Mouse (Mus musculus): ENCODE results near the gene AU021092. TPM values are rescaled to one million over a fixed set of nuclear protein-coding genes. Genes with fewer than 3 reads are reported as not detected.
"Not testable (repeated sequence)": the region's sequence is repeated elsewhere in the genome, so short reads cannot be mapped to it uniquely, and the experiment has no call there.

Gene AU021092
- polyA plus RNA-seq, 1 experiment from 2014 or later: 9.8 TPM

DNA sequence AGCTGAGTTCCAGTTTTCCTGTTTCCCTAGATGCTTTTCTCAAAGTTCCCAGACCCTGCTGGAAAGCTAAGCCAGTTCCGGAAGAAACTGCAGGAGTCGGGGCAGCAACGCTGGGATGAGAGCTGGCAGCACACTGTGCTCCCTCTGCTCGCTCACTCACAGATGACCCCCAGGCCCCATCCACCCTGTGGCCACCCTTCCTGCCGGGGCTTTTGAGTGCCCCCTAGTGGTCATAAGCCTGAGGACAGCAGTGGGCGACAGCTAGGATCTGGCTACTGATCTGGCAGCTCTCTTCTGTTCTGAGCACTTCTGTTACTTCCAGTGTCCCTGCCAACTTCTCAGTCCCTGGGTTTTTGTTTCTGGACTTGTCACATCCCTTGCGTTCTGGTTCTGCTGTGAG is 22.3 kb upstream of the AU021092 start:
- Histone ChIP-seq H3K4me1 (ENCODE audit: insufficient read depth, low read length) (no peaks in the 10 kb centered on the region), H3K27ac (ENCODE audit: low read length) (no peak overlapping the region), H3K27me3 (ENCODE audit: insufficient read depth, low read length) (no peaks in the 10 kb centered on the region), H3K36me3 (ENCODE audit: insufficient read depth, low read length) (peaks cover 60% of the 10 kb centered on the region), H3K4me2 (replicated peaks; ENCODE audit: low read depth, low read length) (no peak overlapping the region), H3K9ac (replicated peaks; ENCODE audit: low read length) (no peak overlapping the region), H3K4me3 (ENCODE audit: low read length) (no peak overlapping the region), H3K9me3 (ENCODE audit: low read length) (no peaks in the 10 kb centered on the region)
- WGBS: 31% methylated on average over 7 of the region's 7 CpGs
- no peak; the same call in 1 of the 2 replicates for ATAC-seq (ENCODE audit: low FRiP score, low TSS enrichment)

DNA sequence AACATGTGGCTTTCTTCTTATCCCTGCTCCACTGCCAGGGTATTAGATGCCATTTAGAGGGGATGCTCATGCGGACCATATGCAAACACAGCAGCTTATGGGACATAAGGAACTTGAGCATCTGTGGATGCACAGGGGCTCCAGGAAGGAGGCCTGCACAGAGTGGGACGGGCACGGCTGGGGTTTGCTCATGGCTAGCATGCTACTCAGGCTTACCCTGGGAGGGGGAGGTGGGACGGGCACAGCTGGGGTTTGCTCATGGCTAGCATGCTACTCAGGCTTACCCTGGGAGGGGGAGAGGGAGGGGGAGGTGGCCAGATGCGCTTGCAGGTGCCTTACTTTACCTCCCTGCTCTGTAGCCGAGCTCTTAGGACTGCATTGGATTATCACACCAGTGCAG is 20.8 kb upstream of the AU021092 start:
- Histone ChIP-seq H3K27me3 (ENCODE audit: insufficient read depth, low read length) (no peaks in the 10 kb centered on the region), H3K4me2 (replicated peaks; ENCODE audit: low read depth, low read length) (no peak overlapping the region), H3K27ac (ENCODE audit: low read length) (no peak overlapping the region), H3K9ac (replicated peaks; ENCODE audit: low read length) (no peak overlapping the region), H3K36me3 (ENCODE audit: insufficient read depth, low read length) (peaks cover 57% of the 10 kb centered on the region), H3K4me1 (ENCODE audit: insufficient read depth, low read length) (no peaks in the 10 kb centered on the region), H3K4me3 (ENCODE audit: low read length) (no peak overlapping the region), H3K9me3 (ENCODE audit: low read length) (no peaks in the 10 kb centered on the region)
- ATAC-seq (ENCODE audit: low FRiP score, low TSS enrichment): no peak
- WGBS: 89% methylated on average over 6 of the region's 6 CpGs

DNA sequence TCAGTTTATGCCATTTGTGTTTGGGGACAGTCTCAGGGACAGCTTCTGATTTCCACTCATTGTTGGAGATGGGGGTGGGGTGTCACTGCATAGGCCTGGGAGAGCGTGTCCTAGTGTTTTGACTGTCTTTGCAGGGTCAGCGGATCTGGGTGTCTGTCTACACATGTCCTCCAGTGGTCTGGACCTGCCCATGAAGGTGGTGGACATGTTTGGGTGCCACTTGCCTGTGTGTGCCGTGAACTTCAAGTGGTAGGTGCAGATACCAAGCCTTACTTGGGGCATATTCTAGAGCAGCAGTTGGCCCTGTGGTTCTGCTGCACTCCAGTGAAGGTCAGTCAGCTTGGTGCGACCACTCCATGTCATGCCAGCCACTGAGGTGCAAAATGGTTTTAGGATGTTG is 20.3 kb upstream of the AU021092 start:
- Histone ChIP-seq H3K4me2 (replicated peaks; ENCODE audit: low read depth, low read length) (no peak overlapping the region), H3K9me3 (ENCODE audit: low read length) (no peaks in the 10 kb centered on the region), H3K4me3 (ENCODE audit: low read length) (no peak overlapping the region), H3K27ac (ENCODE audit: low read length) (no peak overlapping the region), H3K9ac (replicated peaks; ENCODE audit: low read length) (no peak overlapping the region), H3K27me3 (ENCODE audit: insufficient read depth, low read length) (no peaks in the 10 kb centered on the region), H3K36me3 (ENCODE audit: insufficient read depth, low read length) (peaks cover 52% of the 10 kb centered on the region), H3K4me1 (ENCODE audit: insufficient read depth, low read length) (no peaks in the 10 kb centered on the region)
- 82% methylated on average over 4 of the region's 4 CpGs for WGBS
- no peak for ATAC-seq (ENCODE audit: low FRiP score, low TSS enrichment)

DNA sequence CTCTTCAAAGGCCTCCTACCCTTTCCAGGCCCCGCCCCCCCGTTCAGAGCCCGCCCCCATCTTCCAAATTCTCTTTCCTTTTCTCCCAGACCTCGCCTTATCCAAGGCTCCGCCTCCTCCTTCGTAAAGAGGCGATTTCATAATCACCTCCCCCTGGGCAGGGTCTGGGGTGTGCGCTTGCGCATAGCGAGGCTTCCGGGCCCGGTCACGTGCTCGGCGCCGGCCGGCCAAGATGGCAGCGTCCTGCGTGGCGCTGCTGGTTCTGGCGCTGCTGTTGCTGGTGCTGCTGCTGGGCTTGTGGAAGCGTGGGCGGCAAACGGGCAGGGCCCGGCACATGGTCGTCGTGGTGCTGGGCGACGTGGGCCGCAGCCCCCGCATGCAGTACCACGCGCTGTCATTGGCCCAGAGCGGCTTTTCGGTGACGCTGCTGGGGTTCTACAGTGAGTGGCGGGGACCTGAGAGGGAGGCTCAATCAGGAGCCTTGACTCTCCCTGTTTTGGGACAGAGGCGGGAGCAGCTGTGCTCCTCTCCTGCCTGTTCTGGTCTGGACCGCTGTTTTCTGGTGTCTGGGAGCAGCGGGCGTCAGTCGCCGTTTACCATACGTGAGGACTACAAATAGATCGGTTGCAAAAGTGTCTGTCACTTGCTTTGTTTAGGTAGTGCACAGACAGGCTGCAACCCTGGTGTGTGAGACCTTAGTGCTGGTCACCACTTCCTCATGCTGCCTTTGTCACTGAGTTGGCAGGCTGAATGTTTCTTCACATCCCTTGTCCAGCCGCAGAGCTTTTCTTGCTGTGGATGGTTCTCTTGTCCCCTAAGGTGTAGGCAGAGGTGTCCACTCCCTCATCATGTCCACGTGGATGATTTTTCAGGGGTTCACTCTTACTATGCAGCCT is 11.6 kb upstream of the AU021092 start, which contains the start of gene Alg1:
Gene Alg1 (plus strand): TSS at position 204 of the 896 bp plus-strand sequence.
- H3K9ac ChIP-seq (replicated peaks; ENCODE audit: low read length): peak within 1 kb of the TSS; percentile 78
- H3K4me1 ChIP-seq (ENCODE audit: insufficient read depth, low read length): peaks cover 7% of the 10 kb centered on the region
- ATAC-seq (ENCODE audit: low FRiP score, low TSS enrichment): peak; percentile 97
- no peaks in the 10 kb centered on the region for H3K9me3 ChIP-seq (ENCODE audit: low read length)
- peak within 1 kb of the TSS; percentile 89 for H3K4me3 ChIP-seq (ENCODE audit: low read length)
- H3K4me2 ChIP-seq (replicated peaks; ENCODE audit: low read depth, low read length): peak within 1 kb of the TSS; percentile 88
- H3K27ac ChIP-seq (ENCODE audit: low read length): peak within 1 kb of the TSS; percentile 17; the same call in 1 of the 2 replicates
- 2% methylated on average over 47 of the region's 47 CpGs for WGBS
- 0 out of 2 replicates have a peak, but pooled peaks cover 3% of the 10 kb centered on the region for H3K36me3 ChIP-seq (ENCODE audit: insufficient read depth, low read length)
- H3K27me3 ChIP-seq (ENCODE audit: insufficient read depth, low read length): no peaks in the 10 kb centered on the region

DNA sequence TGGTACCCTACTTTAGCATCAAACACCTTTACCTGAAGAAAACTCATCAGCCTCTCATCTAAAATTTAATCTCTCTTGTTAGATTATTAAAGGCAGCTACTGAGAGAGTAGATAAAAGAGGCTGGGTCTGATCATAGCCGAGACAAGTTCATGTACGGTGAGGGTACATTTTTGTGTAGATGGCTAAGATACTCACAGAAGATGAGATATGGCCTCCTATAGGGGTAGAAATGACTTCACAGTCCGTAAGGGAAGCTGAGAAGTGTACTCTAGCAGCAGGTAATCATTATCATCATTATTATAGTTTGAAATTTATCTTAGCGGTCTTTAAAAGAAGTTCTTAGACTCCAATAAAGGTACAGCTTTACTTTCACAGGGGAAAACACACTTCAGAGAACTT is 10.9 kb upstream of the AU021092 start:
- no peaks in the 10 kb centered on the region for H3K9me3 ChIP-seq (ENCODE audit: low read length)
- H3K4me2 ChIP-seq (replicated peaks; ENCODE audit: low read depth, low read length): peak overlapping the region; percentile 88
- no peak overlapping the region for H3K27ac ChIP-seq (ENCODE audit: low read length)
- no peaks in the 10 kb centered on the region for H3K27me3 ChIP-seq (ENCODE audit: insufficient read depth, low read length)
- H3K36me3 ChIP-seq (ENCODE audit: insufficient read depth, low read length): no peaks in the 10 kb centered on the region
- H3K4me3 ChIP-seq (ENCODE audit: low read length): peak overlapping the region; percentile 89
- peak; percentile 28 for ATAC-seq (ENCODE audit: low FRiP score, low TSS enrichment)
- 77% methylated on average over 4 of the region's 4 CpGs for WGBS
- H3K4me1 ChIP-seq (ENCODE audit: insufficient read depth, low read length): peaks cover 7% of the 10 kb centered on the region
- H3K9ac ChIP-seq (replicated peaks; ENCODE audit: low read length): no peak overlapping the region

DNA sequence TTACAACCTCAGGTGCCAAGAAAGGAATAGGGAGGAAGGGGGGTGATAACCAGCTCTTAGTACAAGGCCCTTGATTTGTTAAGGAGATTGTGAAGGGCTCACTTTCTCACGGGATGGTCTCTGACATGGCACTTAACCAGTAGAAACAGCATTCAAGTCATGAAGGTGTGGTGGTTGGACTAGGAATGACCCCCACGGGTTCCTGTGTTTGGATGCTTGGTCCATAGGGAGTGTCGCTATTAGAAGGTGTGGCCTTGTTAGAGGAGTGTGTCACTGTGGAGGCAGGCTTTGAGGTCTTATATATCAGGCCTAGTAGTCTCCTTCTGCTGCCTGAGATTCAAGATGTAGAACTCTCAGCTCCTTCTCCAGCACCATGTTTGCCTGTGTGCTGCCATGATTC is 6.0 kb upstream of the AU021092 start:
- H3K9me3 ChIP-seq (ENCODE audit: low read length): not testable (repeated sequence)
- 62% methylated on average over 3 of the region's 3 CpGs for WGBS

DNA sequence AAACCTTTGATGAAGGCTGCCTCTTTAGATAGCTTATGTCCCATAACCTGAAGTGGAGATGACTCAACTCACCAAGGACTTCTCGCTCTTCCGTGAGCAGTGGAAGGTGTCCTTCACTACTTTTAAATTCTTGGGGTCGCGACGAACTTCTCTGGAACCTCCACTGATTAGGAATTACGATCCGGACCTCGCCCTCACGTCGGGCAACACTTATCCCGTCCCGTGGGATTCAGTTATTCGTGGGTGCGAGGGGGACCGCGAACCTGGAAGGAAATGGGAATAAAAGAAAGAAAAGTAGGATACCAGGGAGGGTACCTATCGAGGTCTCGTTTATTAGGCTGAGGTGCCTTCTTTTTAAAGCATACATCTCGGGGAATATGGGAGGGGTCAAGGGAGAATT is 5.4 kb upstream of the AU021092 start:
- WGBS: 64% methylated on average over 19 of the region's 19 CpGs
- H3K9me3 ChIP-seq (ENCODE audit: low read length); H3K27ac ChIP-seq (ENCODE audit: low read length); ATAC-seq (ENCODE audit: low FRiP score, low TSS enrichment); H3K36me3 ChIP-seq (ENCODE audit: insufficient read depth, low read length); H3K4me1 ChIP-seq (ENCODE audit: insufficient read depth, low read length); H3K4me2 ChIP-seq (replicated peaks; ENCODE audit: low read depth, low read length); H3K4me3 ChIP-seq (ENCODE audit: low read length); H3K27me3 ChIP-seq (ENCODE audit: insufficient read depth, low read length); H3K9ac ChIP-seq (replicated peaks; ENCODE audit: low read length): not testable (repeated sequence)

More for the DNA sequence above, 6.0 kb upstream of the AU021092 start:
- not testable (repeated sequence) for H3K27ac ChIP-seq (ENCODE audit: low read length); H3K4me1 ChIP-seq (ENCODE audit: insufficient read depth, low read length); H3K4me2 ChIP-seq (replicated peaks; ENCODE audit: low read depth, low read length); H3K36me3 ChIP-seq (ENCODE audit: insufficient read depth, low read length); H3K9ac ChIP-seq (replicated peaks; ENCODE audit: low read length); H3K4me3 ChIP-seq (ENCODE audit: low read length); H3K27me3 ChIP-seq (ENCODE audit: insufficient read depth, low read length); ATAC-seq (ENCODE audit: low FRiP score, low TSS enrichment)

DNA sequence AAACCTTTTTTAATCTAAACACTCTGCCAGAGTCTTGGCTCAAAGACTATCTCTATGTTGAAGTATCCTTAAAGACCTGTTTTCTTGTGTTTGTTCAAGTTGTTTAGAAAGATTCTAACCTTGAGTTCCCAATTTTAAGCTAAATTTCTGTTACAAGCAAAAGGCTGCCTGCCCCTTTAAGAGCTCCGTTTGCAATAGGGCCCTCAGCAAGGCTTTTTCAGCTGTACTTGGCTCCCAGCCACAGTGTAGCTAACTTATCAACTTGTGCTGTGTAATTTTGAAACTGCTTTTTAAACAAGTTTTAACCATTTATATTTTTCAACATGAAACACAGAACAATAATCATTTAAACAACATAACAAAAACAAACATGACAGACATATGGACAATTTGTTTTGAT is 4.4 kb upstream of the AU021092 start:
- WGBS: 14% methylated on average over 1 of the region's 1 CpGs
- H3K9me3 ChIP-seq (ENCODE audit: low read length); H3K4me1 ChIP-seq (ENCODE audit: insufficient read depth, low read length); H3K4me2 ChIP-seq (replicated peaks; ENCODE audit: low read depth, low read length); H3K9ac ChIP-seq (replicated peaks; ENCODE audit: low read length); ATAC-seq (ENCODE audit: low FRiP score, low TSS enrichment); H3K27me3 ChIP-seq (ENCODE audit: insufficient read depth, low read length); H3K27ac ChIP-seq (ENCODE audit: low read length); H3K36me3 ChIP-seq (ENCODE audit: insufficient read depth, low read length); H3K4me3 ChIP-seq (ENCODE audit: low read length): not testable (repeated sequence)

DNA sequence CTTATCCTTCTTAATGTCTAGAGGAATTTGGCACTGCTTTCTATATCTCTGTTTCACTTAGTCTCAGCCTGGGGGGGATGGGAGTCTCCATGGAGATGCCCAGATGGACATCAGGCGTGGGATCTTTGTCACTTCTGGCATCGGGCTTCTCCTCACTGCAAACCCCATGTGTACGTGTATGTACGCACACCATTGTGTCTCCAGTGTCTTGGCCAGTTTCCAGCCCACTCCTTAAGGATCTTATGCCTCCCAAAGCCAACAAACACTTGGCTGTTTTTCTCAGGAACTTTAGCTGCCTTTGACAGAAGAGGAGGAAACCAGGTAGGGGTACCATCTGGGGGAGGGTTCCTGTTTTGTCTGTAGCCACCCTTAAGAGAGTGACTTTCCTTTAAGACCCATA is 696 bp downstream of the AU021092 start:
- Histone ChIP-seq H3K36me3 (ENCODE audit: insufficient read depth, low read length) (no peaks in the 10 kb centered on the region), H3K9me3 (ENCODE audit: low read length) (no peaks in the 10 kb centered on the region), H3K4me3 (ENCODE audit: low read length) (no peak overlapping the region), H3K27ac (ENCODE audit: low read length) (no peak overlapping the region), H3K4me1 (ENCODE audit: insufficient read depth, low read length) (no peaks in the 10 kb centered on the region), H3K4me2 (replicated peaks; ENCODE audit: low read depth, low read length) (no peak overlapping the region), H3K9ac (replicated peaks; ENCODE audit: low read length) (no peak overlapping the region), H3K27me3 (ENCODE audit: insufficient read depth, low read length) (no peaks in the 10 kb centered on the region)
- ATAC-seq (ENCODE audit: low FRiP score, low TSS enrichment): no peak
- WGBS: 55% methylated on average over 4 of the region's 4 CpGs

All from kidney, embryonic 16.5 days (tissue).